Comparison of ENCODE assay signal across 1 mouse cellular context in genomic region chr8:13208627-13209355, GRCm38 (mm10).
TF ChIP-seq lines count a peak whose summit lies in the region.

No protein-coding gene starts in this region.

TF ChIP-seq in MEL, 35 proteins besides CTCF, POLR2A, EP300 and RAD21:
- TF ChIP-seq ZC3H11A (IDR thresholded peaks at IDR 0.05; ENCODE audit: low read depth, low read length) (peak; percentile 67), USF1 (IDR thresholded peaks at IDR 0.05; ENCODE audit: low read depth, low read length) (no peak), TCF12 (IDR thresholded peaks at IDR 0.05; ENCODE audit: low read depth, low read length) (0 out of 2 replicates have a peak, but pooled peaks have one; percentile 20), TAL1 (IDR thresholded peaks at IDR 0.05; ENCODE audit: low read length) (no peak), HCFC1 (IDR thresholded peaks at IDR 0.05; ENCODE audit: low read depth, low read length) (peak; percentile 57; the same call in 1 of the 2 replicates), ZNF384 (IDR thresholded peaks at IDR 0.05; ENCODE audit: low read depth, low read length) (0 out of 2 replicates have a peak, but pooled peaks have one; percentile 17), MYB (IDR thresholded peaks at IDR 0.05; ENCODE audit: low read depth, low read length) (no peak), NRF1 (IDR thresholded peaks at IDR 0.05; ENCODE audit: insufficient read depth, low read depth, low read length, poor library complexity, severe bottlenecking) (no peak), GATA1 (IDR thresholded peaks at IDR 0.05; ENCODE audit: low read depth, low read length) (no peak), POLR2AphosphoS5 (IDR thresholded peaks at IDR 0.05; ENCODE audit: borderline replicate concordance, low read depth, low read length) (no peak), MAFK (IDR thresholded peaks at IDR 0.05; ENCODE audit: borderline replicate concordance, low read depth, low read length) (no peak), ETS1 (IDR thresholded peaks at IDR 0.05; ENCODE audit: low read depth, low read length) (no peak), POLR2AphosphoS2 (IDR thresholded peaks at IDR 0.05; ENCODE audit: low read length) (no peak), BHLHE40 (IDR thresholded peaks at IDR 0.05; ENCODE audit: borderline replicate concordance, low read depth, low read length) (no peak), SMC3 (IDR thresholded peaks at IDR 0.05; ENCODE audit: low read depth, low read length) (peak; percentile 73), E2F4 (IDR thresholded peaks at IDR 0.05; ENCODE audit: borderline replicate concordance, low read depth, low read length) (no peak), MEF2A (IDR thresholded peaks at IDR 0.05; ENCODE audit: extremely low read depth, insufficient replicate concordance, low read depth, low read length, poor library complexity, severe bottlenecking) (no peak), ZMIZ1 (IDR thresholded peaks at IDR 0.05; ENCODE audit: low read depth, low read length) (no peak), CHD2 (IDR thresholded peaks at IDR 0.05; ENCODE audit: low read length) (no peak), KAT2A (conservative IDR thresholded peaks at IDR 0.05; ENCODE audit: low read depth, low read length) (no peak), GABPA (IDR thresholded peaks at IDR 0.05; ENCODE audit: low read depth, low read length) (no peak), NELFE (IDR thresholded peaks at IDR 0.05; ENCODE audit: low read depth, low read length) (0 out of 2 replicates have a peak, but pooled peaks have one; percentile 21), ELF1 (IDR thresholded peaks at IDR 0.05; ENCODE audit: low read depth, low read length) (0 out of 2 replicates have a peak, but pooled peaks have one; percentile 23), MYC (IDR thresholded peaks at IDR 0.05; ENCODE audit: low read depth, low read length) (no peak), UBTF (IDR thresholded peaks at IDR 0.05; ENCODE audit: borderline replicate concordance, insufficient read depth, low read depth, low read length) (no peak), SIN3A (IDR thresholded peaks at IDR 0.05; ENCODE audit: low read length) (peak; percentile 75), TBP (IDR thresholded peaks at IDR 0.05; ENCODE audit: low read depth, low read length) (peak; percentile 26; the same call in 1 of the 2 replicates), RCOR1 (IDR thresholded peaks at IDR 0.05; ENCODE audit: low read depth, low read length) (no peak), USF2 (IDR thresholded peaks at IDR 0.05; ENCODE audit: borderline replicate concordance in 1 of 2, insufficient read depth in 1 of 2, low read depth in 1 of 2, low read length in 2 of 2) (no peak), MAX (IDR thresholded peaks at IDR 0.05; ENCODE audit: low read length) (peak; percentile 39; the same call in 1 of the 2 replicates), MAZ (IDR thresholded peaks at IDR 0.05; ENCODE audit: low read depth, low read length) (0 out of 2 replicates have a peak, but pooled peaks have one; percentile 64), ZKSCAN1 (IDR thresholded peaks at IDR 0.05; ENCODE audit: low read depth, low read length) (no peak), CHD1 (IDR thresholded peaks at IDR 0.05; ENCODE audit: low read depth, low read length) (no peak), MXI1 (IDR thresholded peaks at IDR 0.05; ENCODE audit: low read depth, low read length) (peak; percentile 78), JUND (IDR thresholded peaks at IDR 0.05; ENCODE audit: low read depth, low read length) (0 out of 2 replicates have a peak, but pooled peaks have one; percentile 49)
